Mouse (Mus musculus) brain, embryonic 14.5 days (tissue): ENCODE measurements at regions not wholly inside any gene's neighbourhood (a gene's known extent, or its start where the extent isn't known, plus 50 kb on each side); places are given as distances from the start of the nearest gene placed in this dataset.

Experiments
- CTCF ChIP-seq: fragments of 200-500 bp; IDR thresholded peaks from 2 replicates; pipeline ENCODE4 v1.5.1; 2012; ENCODE audit warnings: inconsistent platforms, mild to moderate bottlenecking, moderate library complexity, borderline replicate concordance; ENCODE audit not compliant: insufficient read depth, insufficient read length; ENCODE audit errors: extremely low read depth
- POLR2A ChIP-seq: fragments of 200-500 bp; IDR thresholded peaks from 2 replicates; pipeline ENCODE4 v1.6.1; 2012; ENCODE audit warnings: mild to moderate bottlenecking, inconsistent platforms, borderline replicate concordance; ENCODE audit not compliant: poor library complexity, insufficient read depth, insufficient read length, severe bottlenecking; ENCODE audit errors: extremely low read depth

DNA sequence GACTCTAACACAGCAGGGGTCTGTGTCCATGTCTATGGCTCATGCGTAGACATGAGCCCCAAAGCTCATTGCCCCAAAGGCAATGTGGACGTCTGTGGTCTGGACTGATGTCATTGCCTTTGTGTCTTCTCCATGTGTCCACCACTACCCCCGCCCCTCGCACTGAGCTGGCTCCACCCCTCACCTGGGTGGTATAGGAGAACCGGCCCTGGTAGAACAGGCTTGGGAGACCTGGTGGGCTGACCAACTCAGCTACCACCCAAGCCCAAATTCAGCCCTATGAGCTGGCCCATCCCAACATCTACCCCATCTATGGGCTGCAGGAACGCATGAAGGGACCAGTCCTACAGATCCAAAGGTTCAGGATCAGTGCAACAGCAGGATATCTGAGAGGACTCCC lies 87.2 kb upstream of the B3gat2 start:
- TF ChIP-seq CTCF (no peak), POLR2A (no peak)
